Mouse (Mus musculus) liver, postnatal 0 days (tissue): ENCODE measurements around the gene Efcab11. TPM values are rescaled to one million over a fixed set of nuclear protein-coding genes. Genes with fewer than 3 reads are reported as not detected.

Experiments
- ATAC-seq: fragments of 200-750 bp; cut with Nextera tagmentation; 2 replicates; pipeline ENCODE4 v1.8.0; 2017; ENCODE audit warnings: mild to moderate bottlenecking, moderate library complexity
- DNase-seq: peaks from one replicate; pipeline ENCODE4 v3.0.0-alpha.2; 2016
- H3K27ac ChIP-seq: fragments of 300-500 bp; sonication (generic); 2 replicates; pipeline ENCODE4 v1.5.1; 2014; ENCODE audit warnings: antibody characterized with exemption, moderate library complexity, mild to moderate bottlenecking, low read depth
- H3K27me3 ChIP-seq: fragments of 300-500 bp; sonication (generic); 2 replicates; pipeline ENCODE4 v1.6.1; 2014; ENCODE audit warnings: low read length, control low read depth, mixed read lengths; ENCODE audit not compliant: insufficient read depth
- H3K36me3 ChIP-seq: fragments of 300-500 bp; sonication (generic); replicated peaks from 2 replicates; pipeline ENCODE4 v1.6.1; 2014; ENCODE audit warnings: mild to moderate bottlenecking, control low read depth, low read length, moderate library complexity, mixed read lengths; ENCODE audit not compliant: insufficient read depth
- H3K4me1 ChIP-seq: fragments of 300-500 bp; sonication (generic); 2 replicates; pipeline ENCODE4 v1.6.1; 2014; ENCODE audit warnings: antibody characterized with exemption, mild to moderate bottlenecking, control low read depth; ENCODE audit not compliant: insufficient read depth
- H3K4me2 ChIP-seq: fragments of 300-500 bp; sonication (generic); 2 replicates; pipeline ENCODE4 v1.6.1; 2014; ENCODE audit warnings: low read depth, mild to moderate bottlenecking, low read length, moderate library complexity, mixed read lengths
- H3K4me3 ChIP-seq: fragments of 300-500 bp; sonication (generic); 2 replicates; pipeline ENCODE4 v1.5.1; 2014; ENCODE audit warnings: low read depth, low read length
- H3K9ac ChIP-seq: fragments of 300-500 bp; sonication (generic); replicated peaks from 2 replicates; pipeline ENCODE4 v1.6.1; 2014; ENCODE audit warnings: mild to moderate bottlenecking, moderate library complexity
- H3K9me3 ChIP-seq: fragments of 300-500 bp; sonication (generic); 2 replicates; pipeline ENCODE4 v1.6.1; 2016; ENCODE audit warnings: mild to moderate bottlenecking, control low read depth, low read length, mixed read lengths
- CTCF ChIP-seq: sonication (generic); IDR thresholded peaks from 2 replicates; pipeline ENCODE4 v1.5.1; 2016; ENCODE audit warnings: antibody characterized with exemption, low read depth
- EP300 ChIP-seq: IDR thresholded peaks from 2 replicates; pipeline ENCODE4 v1.6.1; 2016; ENCODE audit warnings: antibody characterized with exemption, low read depth, mild to moderate bottlenecking
- WGBS: fragments of 180-500 bp; shearing (Covaris S2); extraction: QIAGEN DNeasy Blood & Tissue Kit; methylation state at CpG from one replicate; pipeline ENCODE4 v1.1.7; 2014; ENCODE audit not compliant: insufficient replicate concordance; 5-methylcytosine and 5-hydroxymethylcytosine counted together
- polyA plus RNA-seq: library from polyadenylated mRNA; unstranded; fragments of >200 nt; fragmentation: Nextera tagmentation; extraction: Ambion mirVana; gene quantifications from 2 replicates; pipeline ENCODE4 v1.2.1, GENCODE M21; 2015

Efcab11 gene
- polyA plus RNA-seq, 1 experiment from 2014 or later: 3.3 TPM

GRCm38 (mm10) chr12:99838703-99839102, 45.5 kb downstream of the Efcab11 start:
- no peak for ATAC-seq
- Histone ChIP-seq H3K36me3 (no peaks in the 10 kb centered on the region), H3K4me1 (no peaks in the 10 kb centered on the region), H3K27me3 (no peaks in the 10 kb centered on the region), H3K4me3 (no peak overlapping the region), H3K9me3 (no peaks in the 10 kb centered on the region), H3K27ac (no peak overlapping the region), H3K9ac (no peak overlapping the region), H3K4me2 (no peak overlapping the region)
- 86% methylated on average over 14 of the region's 14 CpGs for WGBS
- TF ChIP-seq CTCF (peak; percentile 15; the same call in 1 of the 2 replicates), EP300 (no peak)
- DNase-seq: no peak

DNA sequence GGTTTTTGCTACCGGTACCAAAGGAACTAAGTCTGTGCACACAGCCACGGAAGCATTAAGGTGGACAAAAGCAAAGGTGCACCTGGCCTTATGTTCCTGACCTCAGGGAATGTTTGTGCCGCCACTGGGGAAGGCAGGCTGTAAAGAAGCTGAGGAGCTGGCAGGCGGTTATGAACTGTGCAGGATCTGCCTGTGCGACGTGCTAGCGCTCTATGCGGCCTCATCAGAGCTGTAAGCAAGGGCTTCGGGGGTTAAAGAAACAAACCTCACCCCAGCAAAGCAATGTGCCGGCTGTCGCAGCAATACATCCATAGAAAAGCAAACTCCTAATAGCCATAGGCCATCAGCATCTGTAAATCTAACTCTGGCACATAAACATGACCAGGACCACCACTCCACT, 46.1 kb downstream of the Efcab11 start:
- TF ChIP-seq CTCF (no peak), EP300 (no peak)
- H3K4me2 ChIP-seq: no peak overlapping the region
- no peaks in the 10 kb centered on the region for H3K36me3 ChIP-seq
- H3K9ac ChIP-seq: no peak overlapping the region
- DNase-seq (no peak), ATAC-seq (no peak)
- H3K9me3 ChIP-seq: no peaks in the 10 kb centered on the region
- H3K4me1 ChIP-seq: no peaks in the 10 kb centered on the region
- 86% methylated on average over 11 of the region's 11 CpGs for WGBS
- no peaks in the 10 kb centered on the region for H3K27me3 ChIP-seq
- no peak overlapping the region for H3K4me3 ChIP-seq
- H3K27ac ChIP-seq: no peak overlapping the region

DNA sequence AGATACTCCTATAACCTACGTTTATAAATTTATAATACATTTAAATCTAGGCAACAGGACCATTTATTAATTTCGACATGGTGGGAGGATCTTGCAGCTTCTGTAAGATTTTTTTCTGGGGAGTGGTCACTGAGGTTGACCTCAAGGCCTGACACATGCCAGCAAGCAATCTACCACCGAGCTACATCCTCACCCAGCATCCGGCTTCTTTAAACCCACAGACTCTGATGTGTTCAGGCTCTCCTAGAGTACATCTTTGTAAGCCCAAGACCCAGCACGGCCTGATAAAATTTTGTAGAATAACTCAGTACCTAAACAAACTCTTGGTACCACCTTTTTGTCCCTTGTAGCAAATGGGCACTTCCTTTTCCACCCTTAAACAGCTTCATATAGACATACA, 46.7 kb downstream of the Efcab11 start:
- no peak for ATAC-seq
- DNase-seq: no peak
- TF ChIP-seq CTCF: no peak
- no peak for TF ChIP-seq EP300
- Histone ChIP-seq H3K4me3 (no peak overlapping the region), H3K27me3 (no peaks in the 10 kb centered on the region), H3K9ac (no peak overlapping the region), H3K9me3 (no peaks in the 10 kb centered on the region), H3K4me1 (no peaks in the 10 kb centered on the region), H3K4me2 (no peak overlapping the region), H3K27ac (no peak overlapping the region), H3K36me3 (no peaks in the 10 kb centered on the region)
- 75% methylated on average over 5 of the region's 5 CpGs for WGBS

DNA sequence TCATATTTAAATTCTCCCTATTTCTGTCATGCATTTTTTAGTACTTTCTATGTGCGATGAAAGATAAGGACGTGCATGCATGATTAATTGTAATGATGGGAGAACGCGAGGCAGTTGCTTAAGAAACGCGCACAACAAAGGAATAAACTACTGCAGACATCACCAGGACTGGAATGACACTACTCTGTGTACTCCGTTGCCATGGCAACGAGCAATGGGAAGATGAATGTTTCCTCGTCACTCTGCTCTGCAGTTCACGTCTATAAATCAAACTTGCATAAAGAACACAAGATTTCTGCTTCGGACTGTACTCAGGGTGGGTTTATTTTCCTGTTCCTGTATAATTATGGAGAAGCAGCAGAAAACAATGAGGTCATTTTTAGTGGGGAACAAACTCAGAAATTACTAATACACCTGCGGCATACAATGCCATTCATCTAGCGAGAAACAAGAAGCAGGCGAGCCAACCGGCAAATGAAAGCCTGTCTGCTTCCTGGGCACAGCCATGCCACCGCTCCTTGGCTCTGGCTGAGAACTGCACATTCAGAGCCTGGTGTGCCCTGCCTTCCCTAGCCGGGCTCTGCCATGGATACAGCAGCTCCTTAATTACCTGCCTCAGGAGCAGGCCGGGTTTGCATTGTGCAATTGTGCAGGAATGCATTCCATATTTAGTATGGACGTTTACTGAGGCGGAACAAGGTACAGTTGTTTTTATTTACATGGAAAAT, 47.7 kb downstream of the Efcab11 start:
- no peak for TF ChIP-seq CTCF

DNA sequence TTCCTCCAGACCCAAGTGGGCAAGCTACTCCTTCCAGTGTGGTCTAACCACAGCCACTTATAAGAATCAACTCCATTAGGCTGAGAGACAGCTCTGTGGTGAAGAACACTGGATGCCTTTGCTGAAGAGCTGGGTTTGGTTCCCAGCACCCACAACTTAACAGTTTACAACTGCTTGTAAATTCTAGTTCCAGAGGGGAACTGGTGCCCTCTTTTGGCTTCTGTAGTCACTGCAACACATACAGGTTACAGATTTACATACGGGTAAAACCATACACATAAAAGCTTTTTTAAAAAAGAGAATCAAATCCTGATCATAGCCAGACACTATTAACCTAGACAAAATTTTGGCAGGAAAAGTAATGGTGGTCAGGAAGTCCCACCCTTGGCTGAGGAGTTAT, 50.8 kb downstream of the Efcab11 start:
- ATAC-seq: no peak
- 87% methylated on average over 1 of the region's 1 CpGs for WGBS

More for the DNA sequence above, 47.7 kb downstream of the Efcab11 start:
- ATAC-seq: no peak
- 77% methylated on average over 20 of the region's 20 CpGs for WGBS
- no peak for DNase-seq
- H3K4me2 ChIP-seq: no peak overlapping the region
- no peaks in the 10 kb centered on the region for H3K4me1 ChIP-seq
- H3K9me3 ChIP-seq: no peaks in the 10 kb centered on the region
- no peaks in the 10 kb centered on the region for H3K36me3 ChIP-seq
- no peak overlapping the region for H3K4me3 ChIP-seq
- H3K27me3 ChIP-seq: no peaks in the 10 kb centered on the region
- no peak overlapping the region for H3K9ac ChIP-seq
- H3K27ac ChIP-seq: no peak overlapping the region

GRCm38 (mm10) chr12:99822591-99822990, 61.6 kb downstream of the Efcab11 start:
- no peaks in the 10 kb centered on the region for H3K36me3 ChIP-seq
- TF ChIP-seq EP300: no peak
- no peak for TF ChIP-seq CTCF
- no peak overlapping the region for H3K4me3 ChIP-seq
- 79% methylated on average over 4 of the region's 4 CpGs for WGBS
- no peaks in the 10 kb centered on the region for H3K9me3 ChIP-seq
- H3K27me3 ChIP-seq: no peaks in the 10 kb centered on the region
- DNase-seq (no peak), ATAC-seq (no peak)
- no peak overlapping the region for H3K4me2 ChIP-seq
- H3K27ac ChIP-seq: no peak overlapping the region
- no peaks in the 10 kb centered on the region for H3K4me1 ChIP-seq
- no peak overlapping the region for H3K9ac ChIP-seq

More for the DNA sequence above, 50.8 kb downstream of the Efcab11 start:
- no peak overlapping the region for H3K4me2 ChIP-seq
- no peaks in the 10 kb centered on the region for H3K4me1 ChIP-seq
- no peak overlapping the region for H3K9ac ChIP-seq
- no peaks in the 10 kb centered on the region for H3K9me3 ChIP-seq
- H3K36me3 ChIP-seq: no peaks in the 10 kb centered on the region
- H3K27me3 ChIP-seq: no peaks in the 10 kb centered on the region
- H3K27ac ChIP-seq: no peak overlapping the region
- no peak overlapping the region for H3K4me3 ChIP-seq
- DNase-seq: no peak
- no peak for TF ChIP-seq CTCF
- TF ChIP-seq EP300: no peak
